Mouse (Mus musculus): Measurements from ENCODE around the gene Sorl1. TPM values are rescaled to one million over a fixed set of nuclear protein-coding genes. Genes with fewer than 3 reads are reported as not detected.

Sorl1 gene
- polyA plus RNA-seq, 1 experiment: 69.7 TPM

DNA sequence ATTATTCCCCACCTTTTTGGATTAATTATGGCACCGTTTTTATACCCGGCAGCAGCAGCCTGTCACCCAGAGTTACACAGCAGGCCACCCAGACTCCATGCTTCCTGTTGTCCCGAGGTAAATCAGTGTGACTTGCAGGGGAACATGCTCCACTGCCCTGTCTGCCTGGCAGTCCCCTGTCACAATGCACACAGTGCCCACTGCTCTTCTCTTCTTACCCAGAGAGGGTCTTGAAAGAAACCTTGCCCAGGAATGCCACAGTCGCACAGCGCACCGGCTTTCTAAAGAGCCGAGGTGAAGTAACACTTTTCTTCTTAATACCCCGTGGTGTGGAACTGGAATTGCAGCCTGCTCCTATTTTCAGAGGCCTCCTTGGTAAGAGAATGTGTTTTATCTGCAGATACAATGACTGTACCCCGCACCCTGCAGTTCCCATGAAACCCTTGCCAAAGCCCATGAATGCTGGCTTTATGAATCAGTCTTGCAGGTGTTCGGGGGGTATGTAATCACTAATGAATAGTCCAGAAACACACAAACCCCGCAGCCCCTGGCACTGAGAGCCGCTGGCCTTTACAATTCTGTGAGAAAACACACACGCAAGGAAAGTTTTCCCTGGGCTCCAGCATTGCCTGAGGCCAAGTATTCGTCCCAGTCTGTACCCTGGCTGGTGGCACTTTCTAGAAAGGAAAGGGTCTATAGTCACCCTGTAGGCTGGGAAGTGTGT is 205.3 kb downstream of the Sorl1 start:
- TF ChIP-seq POLR2A (IDR thresholded peaks at IDR 0.05; ENCODE audit: low read depth, low read length) (no peak), CTCF (IDR thresholded peaks at IDR 0.05; ENCODE audit: extremely low read depth, insufficient read depth, insufficient read length, insufficient replicate concordance) (no peak)
- 84% methylated on average over 14 of the region's 14 CpGs for WGBS
- H3K27me3 ChIP-seq (ENCODE audit: control insufficient read depth, insufficient read depth, low read length): no peaks in the 10 kb centered on the region
- no peak for DNase-seq (ENCODE audit: low read depth in 1 of 2, low spot score in 2 of 2)
- no peak overlapping the region for H3K4me3 ChIP-seq (ENCODE audit: extremely low read depth, insufficient read depth, insufficient read length)
- no peaks in the 10 kb centered on the region for H3K36me3 ChIP-seq (ENCODE audit: control insufficient read depth, insufficient read depth, low read length)
- no peaks in the 10 kb centered on the region for H3K4me1 ChIP-seq (ENCODE audit: control insufficient read depth, insufficient read depth, insufficient read length)
- no peak overlapping the region for H3K27ac ChIP-seq (ENCODE audit: insufficient read depth, low read length)

DNA sequence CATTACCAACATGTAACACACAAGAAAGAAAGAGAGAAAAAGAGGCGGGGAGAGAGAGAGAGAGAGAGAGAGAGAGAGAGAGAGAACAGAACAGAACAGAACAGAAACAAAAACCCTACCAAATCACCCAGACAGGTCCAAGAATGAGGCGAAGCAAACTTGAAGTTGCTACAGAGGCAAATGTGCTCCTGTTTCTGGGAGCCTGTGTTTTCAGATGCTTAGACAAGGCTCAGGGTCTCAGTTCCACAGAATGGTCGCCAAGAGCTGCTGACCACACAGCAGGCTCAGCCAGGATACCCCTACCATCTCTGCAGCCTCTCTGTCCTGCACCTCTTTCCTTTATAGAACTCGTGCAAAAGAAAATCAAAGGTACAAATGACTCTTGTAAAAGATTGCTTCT is 205.9 kb downstream of the Sorl1 start:
- WGBS: 74% methylated on average over 4 of the region's 4 CpGs
- Histone ChIP-seq H3K36me3 (ENCODE audit: control insufficient read depth, insufficient read depth, low read length) (no peaks in the 10 kb centered on the region), H3K4me3 (ENCODE audit: extremely low read depth, insufficient read depth, insufficient read length) (no peak overlapping the region), H3K27ac (ENCODE audit: insufficient read depth, low read length) (no peak overlapping the region), H3K27me3 (ENCODE audit: control insufficient read depth, insufficient read depth, low read length) (no peaks in the 10 kb centered on the region), H3K4me1 (ENCODE audit: control insufficient read depth, insufficient read depth, insufficient read length) (no peaks in the 10 kb centered on the region)
- no peak for TF ChIP-seq POLR2A (IDR thresholded peaks at IDR 0.05; ENCODE audit: low read depth, low read length)
- no peak for TF ChIP-seq CTCF (IDR thresholded peaks at IDR 0.05; ENCODE audit: extremely low read depth, insufficient read depth, insufficient read length, insufficient replicate concordance)
- no peak for DNase-seq (ENCODE audit: low read depth in 1 of 2, low spot score in 2 of 2)

- DNase-seq (ENCODE audit: low read depth in 1 of 2, low spot score in 2 of 2): no peak
- 89% methylated on average over 8 of the region's 8 CpGs for WGBS
- Histone ChIP-seq H3K4me3 (ENCODE audit: extremely low read depth, insufficient read depth, insufficient read length) (no peak overlapping the region), H3K4me1 (ENCODE audit: control insufficient read depth, insufficient read depth, insufficient read length) (no peaks in the 10 kb centered on the region), H3K27me3 (ENCODE audit: control insufficient read depth, insufficient read depth, low read length) (no peaks in the 10 kb centered on the region), H3K36me3 (ENCODE audit: control insufficient read depth, insufficient read depth, low read length) (no peaks in the 10 kb centered on the region), H3K27ac (ENCODE audit: insufficient read depth, low read length) (no peak overlapping the region)
- TF ChIP-seq CTCF (IDR thresholded peaks at IDR 0.05; ENCODE audit: extremely low read depth, insufficient read depth, insufficient read length, insufficient replicate concordance): no peak
- no peak for TF ChIP-seq POLR2A (IDR thresholded peaks at IDR 0.05; ENCODE audit: low read depth, low read length)
These were observed 208.5 kb downstream of the Sorl1 start for GRCm38 (mm10) chr9:41915571-41915970.

Other genes with a start within 250 kb of the Sorl1 start
- 15.1 and 16.9 TPM in 2 replicates for gene Sc5d, start 140.0 kb upstream of the Sorl1 start, polyA plus RNA-seq (2012; rRNA removed)

Measured in spleen, adult 2 months (tissue).